Mouse (Mus musculus): ENCODE data around the gene A930009A15Rik. TPM values are rescaled to one million over a fixed set of nuclear protein-coding genes. Genes with fewer than 3 reads are reported as not detected.

Gene A930009A15Rik
- not detected for total RNA-seq (2021)
- long read RNA-seq, experiment 1: 0 reads
- long read RNA-seq, experiment 2: 0 reads

DNA sequence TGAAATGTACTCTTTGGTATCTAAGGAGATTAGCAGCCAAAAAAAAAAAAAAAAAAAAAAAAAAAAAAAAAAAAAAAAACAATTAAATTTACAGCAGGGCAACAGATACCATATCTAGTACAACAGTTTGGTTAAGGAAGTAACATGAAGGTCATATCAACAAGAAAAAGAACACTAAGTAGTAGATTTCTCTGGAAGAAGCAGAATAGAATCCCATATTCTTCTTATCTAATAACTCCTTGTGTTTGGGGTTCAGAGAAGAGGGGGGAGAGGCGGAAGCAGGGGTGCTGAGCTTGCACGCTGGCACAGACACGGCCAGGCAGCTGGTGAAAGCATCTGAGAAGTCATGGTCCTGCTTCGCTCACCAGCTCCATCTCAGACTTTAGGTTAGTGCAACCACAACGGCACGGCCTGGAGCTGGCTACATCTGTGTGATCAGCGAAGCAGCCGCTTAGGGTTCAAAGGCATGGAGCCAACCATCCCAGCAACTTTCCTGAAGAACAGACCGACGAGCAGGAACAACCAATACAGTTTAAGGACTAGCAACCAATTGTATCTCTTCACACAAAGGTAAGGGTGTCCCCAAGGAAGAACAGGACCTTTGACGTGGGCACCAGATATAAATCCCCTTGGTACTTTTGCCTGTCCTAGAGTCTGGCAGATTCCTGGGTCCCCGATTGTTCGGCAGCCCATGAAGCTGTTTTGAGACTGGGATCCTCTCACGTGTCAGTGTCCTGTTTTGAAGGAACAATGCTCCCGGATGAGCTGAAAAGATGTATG is at the start of gene A930009A15Rik:
Gene A930009A15Rik, plus strand, starts transcription at position 275 of the 780 bp plus-strand sequence.
- no peak for DNase-seq (ENCODE audit: low spot score in 2 of 2)

DNA sequence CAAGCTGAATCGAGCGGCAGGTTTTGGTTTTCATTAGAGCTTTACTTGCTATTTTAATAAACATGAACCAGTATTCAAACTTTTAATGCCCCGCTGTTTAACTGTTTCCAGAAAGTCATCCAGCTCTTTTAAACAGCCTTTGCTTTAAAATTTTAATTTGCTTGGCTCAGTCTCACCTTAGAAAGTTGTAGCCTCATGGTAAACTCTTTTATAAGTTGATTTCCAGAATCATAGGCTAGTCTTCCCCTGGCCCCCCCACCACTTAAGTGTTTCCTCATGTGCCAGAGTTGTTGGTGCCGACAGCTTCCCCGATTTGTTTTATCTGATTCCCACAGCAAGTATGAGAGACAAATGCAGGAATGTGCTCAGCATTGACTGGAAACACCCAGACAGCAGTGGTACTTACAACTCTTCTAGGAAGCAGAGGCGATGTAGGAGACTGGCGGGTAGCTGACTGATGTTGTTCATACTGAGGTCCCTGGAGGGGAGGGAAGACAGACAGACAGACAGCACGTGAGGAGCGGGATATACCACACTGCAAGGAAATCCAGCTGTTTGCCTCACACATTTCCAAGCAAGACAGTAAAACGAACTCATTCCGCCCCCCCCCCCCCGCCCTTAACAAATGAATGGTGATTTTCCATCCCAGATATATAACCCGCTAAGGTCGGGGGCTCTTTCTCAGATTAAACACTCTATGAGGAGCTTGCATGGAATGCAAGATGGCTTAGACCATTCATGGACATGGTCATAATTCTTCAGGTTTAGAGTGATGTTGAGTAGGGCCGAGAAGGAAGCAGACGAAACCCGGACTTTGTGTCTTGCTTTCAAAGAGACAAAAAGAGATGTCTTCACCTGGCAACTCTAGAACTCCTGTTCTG is 49.3 kb upstream of the A930009A15Rik start:
- no peak for DNase-seq (ENCODE audit: low spot score in 2 of 2)

DNA sequence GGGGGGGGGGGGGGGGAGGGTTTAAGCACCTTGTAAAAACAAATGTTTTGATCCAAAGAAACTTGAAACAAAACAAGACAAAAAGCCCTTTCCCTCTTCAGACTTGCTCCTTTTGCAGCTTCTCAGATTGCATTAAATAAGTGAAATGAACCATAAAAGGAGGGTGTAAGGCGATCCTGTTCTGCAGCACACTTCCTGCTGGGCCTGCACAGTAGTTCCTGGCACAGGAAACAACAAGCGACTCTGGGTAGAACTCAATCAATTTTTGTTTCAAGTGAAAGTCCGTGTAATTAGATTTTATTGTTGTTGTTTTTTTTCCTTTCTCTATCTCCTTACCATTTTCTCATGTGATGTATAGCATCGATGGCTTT is 48.7 kb upstream of the A930009A15Rik start:
- no peak for DNase-seq (ENCODE audit: low spot score in 2 of 2)

DNA sequence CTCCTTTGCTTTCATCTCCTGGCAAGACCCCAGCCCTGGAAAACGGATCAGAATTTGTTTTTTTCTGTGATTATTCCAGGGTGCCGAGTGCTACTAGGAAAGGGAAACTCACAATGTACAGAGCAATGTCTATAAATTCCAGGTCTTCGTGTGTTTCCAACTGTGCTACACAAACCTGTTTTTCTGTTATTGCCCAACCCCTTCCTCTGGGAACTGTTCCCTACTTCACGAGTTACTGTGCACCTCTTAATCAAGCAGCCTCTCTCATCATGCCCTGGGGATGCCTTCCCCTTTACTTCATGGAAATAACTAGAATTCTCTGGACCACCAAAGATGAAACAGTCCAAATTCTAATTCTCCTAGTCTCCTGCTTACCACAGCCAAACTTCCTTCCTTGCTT is 40.9 kb upstream of the A930009A15Rik start:
- DNase-seq (ENCODE audit: low spot score in 2 of 2): no peak

DNA sequence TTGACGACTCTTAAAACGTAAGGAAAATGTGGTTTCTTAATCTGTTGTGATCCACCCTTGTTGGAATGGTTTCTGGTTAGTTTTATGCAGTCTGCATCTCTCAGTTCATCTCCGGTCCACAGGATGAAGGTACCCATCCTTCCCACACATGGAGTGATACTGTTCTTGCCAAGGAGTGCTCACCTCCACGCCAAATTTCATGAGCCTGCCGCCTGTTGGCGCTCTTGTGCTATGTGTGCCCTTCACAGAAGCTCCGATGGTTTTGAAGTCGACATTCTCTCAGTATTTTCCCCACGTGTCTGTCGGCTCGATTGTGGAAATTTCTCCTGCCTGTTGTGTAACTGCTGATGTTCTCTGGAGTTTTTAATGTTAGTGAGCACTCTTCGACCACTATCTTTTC is 40.0 kb upstream of the A930009A15Rik start:
- no peak for DNase-seq (ENCODE audit: low spot score in 2 of 2)

DNA sequence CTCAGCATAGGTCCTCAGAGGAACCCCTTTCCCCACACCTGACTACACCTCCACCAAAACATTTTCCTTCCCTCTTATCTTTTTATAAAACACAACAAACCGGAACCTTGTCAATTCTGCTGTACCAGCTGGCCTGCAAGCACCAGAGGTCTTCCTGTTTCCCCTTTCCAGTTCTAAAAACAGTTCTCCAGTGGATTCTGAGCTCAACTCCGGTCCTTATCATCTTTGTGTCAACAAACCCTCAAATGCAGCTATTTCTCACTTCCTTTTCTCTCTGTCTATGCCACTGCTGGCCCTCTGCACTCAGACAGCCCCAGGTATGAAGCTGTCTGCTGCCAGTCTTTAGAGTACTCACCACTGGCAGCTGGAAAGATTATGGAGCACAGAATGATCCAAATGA is 39.0 kb upstream of the A930009A15Rik start:
- no peak for DNase-seq (ENCODE audit: low spot score in 2 of 2)

DNA sequence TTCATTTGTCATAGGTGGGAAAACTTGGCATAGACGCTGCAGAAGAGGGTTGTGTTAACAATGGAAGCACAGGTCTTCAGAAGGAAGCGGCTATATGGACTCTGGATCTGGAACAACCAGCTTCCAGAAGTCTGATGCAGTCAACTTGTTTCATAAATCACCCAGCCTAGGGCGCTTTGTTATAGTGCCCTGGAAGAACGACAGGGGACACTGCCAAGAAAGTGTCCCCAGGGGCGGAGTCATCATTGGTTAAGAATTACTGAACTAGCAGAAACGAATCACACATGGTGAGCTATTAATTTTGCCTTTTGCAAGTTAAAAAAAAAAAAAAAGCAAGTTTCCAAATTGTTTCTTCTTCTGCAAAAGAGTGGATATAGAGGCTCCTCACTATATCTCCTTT is 26.9 kb upstream of the A930009A15Rik start:
- no peak for DNase-seq (ENCODE audit: low spot score in 2 of 2)

DNA sequence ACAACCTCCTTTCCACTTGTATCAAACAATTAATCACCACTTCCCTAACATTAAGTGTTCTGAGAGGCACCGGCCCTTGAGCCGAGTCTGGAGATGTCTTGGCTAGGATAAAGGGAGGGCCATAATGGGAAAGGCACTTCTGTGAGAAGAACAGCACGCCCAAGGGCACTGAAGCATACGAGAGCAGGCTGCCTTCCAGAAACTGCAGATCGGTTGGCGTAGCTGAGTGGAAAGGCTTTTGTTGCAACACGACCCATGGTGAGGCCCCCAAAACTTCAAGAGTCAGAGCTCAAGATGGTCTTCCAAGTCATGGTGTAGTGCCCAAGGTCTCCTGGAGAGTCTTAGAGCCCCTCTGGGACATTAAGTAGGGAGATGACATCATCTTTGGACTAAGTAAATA is 19.5 kb upstream of the A930009A15Rik start:
- DNase-seq (ENCODE audit: low spot score in 2 of 2): no peak

DNA sequence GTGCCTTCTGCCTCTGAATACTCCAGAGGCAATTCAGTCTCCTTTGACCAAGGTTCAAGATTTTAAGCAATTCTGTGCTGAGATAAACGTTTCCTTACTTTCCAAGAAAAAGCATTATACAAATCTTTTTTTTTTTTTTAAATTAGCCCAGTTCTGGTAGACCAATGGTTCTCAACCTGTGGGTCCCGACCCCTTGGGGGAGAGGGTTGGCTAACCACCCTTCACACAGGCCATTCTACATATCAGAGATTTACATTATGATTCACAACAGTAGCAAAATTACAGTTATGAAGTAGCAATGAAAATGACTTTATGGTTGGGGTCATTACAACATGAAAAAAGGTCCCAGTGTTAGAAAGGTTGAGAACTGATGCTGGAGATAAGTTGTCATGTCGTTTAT is 18.7 kb upstream of the A930009A15Rik start:
- DNase-seq (ENCODE audit: low spot score in 2 of 2): no peak

DNA sequence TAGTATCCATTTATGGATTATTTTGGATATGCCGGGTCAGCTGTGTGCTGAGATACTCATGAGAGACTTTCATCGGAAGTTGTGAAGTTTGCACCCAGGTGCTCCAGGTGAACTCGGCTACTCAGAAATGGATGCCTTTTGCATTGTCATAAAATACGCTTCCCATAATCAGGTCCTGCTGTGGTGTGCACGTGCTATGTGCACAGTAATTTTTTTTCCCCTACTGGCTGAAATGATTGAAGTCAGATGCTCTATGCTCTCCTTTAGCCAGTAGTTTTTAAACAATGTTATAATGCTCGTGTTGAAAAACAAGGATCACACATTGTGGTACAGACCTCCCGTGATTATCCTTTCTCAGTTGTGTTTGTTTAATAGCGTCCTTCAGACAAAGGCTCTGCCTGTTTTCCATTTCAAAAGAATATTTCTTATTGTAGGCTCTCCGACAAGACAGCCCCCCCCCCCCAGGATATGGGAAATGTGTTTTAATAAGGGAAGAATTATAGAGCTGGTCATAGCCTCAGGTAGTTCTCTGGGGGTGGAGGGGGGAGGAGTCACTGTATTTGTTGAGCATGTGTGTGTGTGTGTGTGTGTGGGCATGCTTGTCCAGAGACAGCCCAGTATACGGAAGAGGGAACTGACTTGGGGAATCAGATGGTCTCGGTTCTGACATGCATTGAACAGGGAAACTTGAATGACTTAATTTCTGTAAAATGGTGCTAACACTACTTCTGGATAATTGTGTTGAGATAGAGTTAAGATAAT is 16.3 kb upstream of the A930009A15Rik start:
- DNase-seq (ENCODE audit: low spot score in 2 of 2): no peak

DNA sequence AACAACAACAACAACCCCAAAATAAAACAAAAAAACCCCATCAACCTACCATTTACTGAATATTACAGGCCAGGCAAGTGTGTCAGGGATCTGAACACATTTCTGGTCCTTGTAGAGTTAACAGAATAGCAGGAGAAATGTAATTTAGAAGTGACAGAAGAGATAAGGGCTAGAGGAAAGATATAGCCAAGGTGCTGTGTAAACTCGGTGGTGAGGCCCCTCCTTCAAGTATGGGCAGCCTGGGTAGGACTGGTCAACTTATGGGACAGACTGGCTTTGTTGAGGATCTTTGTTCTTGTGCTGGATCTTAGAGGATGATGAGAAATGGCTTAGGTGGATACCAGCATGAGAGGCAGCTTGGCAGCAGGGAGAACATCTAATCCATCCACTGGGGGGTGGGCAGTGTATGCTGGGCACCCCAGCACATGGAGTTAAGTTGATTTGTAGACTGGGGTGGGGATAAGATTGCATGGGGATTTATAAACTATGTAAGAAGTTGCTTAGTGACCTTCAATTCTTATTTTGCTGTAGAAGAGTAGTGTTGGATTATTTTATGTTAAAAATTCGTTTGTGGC is 14.5 kb upstream of the A930009A15Rik start:
- no peak for DNase-seq (ENCODE audit: low spot score in 2 of 2)

DNA sequence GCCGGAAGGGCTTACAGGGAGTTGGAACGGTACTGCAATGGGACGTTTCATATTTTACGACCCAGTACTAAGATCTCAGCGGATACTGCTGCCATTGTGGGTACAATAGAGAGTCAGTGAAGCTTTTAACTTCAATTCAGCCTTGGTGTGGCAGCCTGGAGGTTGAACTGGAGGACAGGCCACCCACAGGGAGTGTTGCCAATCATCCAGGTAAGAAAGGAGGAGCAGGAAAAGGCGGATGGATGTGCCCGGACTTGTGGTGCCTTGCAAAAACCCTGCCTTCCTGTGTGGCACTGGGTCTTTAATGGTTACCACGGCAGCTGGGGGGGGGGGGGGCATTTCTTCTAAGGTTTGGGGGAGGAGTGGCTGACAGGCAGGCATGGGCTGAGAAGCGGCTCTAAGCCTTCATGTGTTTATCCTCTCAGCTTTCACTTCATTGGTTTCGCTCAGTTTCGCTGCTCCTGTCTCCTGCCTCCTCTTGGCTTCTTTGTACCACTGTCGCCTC is 13.0 kb upstream of the A930009A15Rik start:
- no peak for DNase-seq (ENCODE audit: low spot score in 2 of 2)

DNA sequence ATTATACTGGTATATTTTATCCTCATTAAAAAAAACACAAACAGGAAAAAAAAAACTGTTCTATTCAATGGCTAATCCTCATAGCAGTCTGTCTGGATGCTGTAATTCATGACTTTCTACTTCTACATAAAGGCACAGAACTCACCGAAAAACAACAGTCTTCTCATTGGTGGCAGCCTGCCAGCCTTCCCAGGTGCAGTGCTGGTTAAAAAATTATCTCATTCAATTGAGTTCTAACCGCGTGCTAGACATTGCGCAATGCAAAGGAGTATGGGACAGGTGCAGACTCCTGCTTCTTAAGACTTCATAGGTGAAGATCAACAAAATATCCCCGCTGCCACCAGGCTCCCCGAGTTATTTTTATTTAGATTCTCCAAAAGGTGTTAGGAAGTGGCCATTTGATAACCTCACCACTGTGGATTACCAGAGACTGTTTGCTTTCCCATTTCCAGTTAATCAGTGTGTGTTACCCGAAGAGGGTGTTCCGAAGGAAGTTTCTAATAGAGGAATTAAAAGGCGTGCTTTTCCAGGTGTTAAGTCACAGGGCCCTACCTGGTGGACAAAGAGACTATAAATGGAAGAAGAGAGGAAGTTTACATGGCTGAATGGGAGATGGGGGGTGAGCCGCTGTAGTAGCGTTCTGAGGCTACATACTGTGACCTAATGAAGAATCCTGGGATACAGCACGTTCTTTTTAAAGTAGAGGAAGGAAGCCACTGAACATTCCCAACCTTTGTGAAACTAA is 8.5 kb upstream of the A930009A15Rik start:
- no peak for DNase-seq (ENCODE audit: low spot score in 2 of 2)

DNA sequence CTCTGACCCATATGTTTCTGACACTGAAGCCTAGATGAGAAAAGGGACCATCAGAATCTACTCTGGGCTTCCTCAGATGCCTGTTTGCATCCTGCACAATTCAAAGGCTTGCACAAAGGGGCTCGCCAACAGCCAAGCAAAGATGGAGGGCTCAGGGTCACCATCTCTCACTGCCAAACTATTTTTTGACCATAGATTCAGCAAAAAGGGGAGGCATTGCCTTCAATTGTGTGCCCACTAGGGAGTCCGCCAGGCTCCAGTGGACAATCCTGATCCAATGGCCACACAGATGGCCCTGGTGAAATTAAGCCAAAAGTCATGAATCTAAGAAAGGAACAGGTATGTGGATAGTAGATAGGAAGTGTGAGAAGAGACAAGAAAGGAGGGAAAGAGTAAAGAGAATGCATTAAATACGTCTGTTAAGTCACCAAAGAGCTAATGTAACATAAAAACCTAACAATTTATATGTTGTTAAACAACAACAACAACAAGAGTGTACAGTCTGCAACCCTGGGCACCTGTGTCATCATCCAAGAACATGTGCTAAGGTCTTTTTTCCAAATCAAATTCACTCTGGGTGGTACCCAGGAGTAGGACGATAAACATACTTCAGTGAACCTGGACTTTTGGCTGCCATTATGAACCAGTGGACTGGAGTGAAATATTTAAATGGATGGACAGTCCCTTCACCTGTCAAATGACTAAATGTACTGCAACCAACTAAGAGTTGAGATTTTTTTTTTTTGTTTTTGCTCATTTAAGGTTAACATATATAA is 6.7 kb upstream of the A930009A15Rik start:
- DNase-seq (ENCODE audit: low spot score in 2 of 2): no peak

DNA sequence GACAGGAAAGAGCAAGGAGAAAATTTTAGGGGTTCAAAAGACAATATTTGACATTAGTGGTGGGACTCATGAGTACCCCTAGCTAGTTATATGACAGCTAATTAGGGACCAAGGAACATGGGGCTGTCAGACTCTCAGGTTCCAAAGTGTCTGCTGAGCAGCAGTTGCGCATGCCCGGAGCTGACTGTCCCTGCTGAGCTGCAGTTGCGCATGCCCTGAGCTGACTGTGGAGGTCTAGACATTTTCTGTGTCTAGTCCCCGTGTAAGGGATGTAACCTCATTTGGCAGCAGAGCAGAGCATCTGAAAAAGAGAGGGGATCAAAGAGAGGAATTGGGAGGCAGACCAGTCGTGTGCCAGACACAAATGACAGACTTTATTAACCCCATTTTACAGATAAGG is 5.8 kb upstream of the A930009A15Rik start:
- DNase-seq (ENCODE audit: low spot score in 2 of 2): no peak

DNA sequence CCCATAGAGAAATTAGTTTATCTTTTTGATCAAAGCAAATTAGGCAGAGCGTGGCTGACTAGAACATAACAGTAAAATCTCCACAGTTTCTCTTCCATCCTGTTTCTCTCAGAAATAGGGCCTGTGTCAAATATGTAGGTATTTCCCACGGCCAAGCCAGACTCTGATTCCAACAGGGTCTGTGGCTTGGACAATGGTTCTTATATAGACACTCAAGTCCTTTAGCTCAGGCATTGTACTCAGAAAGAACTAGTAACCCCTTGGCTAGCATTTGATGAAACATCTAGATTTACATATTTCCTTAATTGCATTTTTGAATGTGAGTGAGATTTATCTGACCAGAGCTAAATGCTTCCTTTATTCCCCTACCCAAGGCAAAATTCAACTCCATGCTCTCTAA is 791 bp downstream of the A930009A15Rik start:
- DNase-seq (ENCODE audit: low spot score in 2 of 2): no peak

DNA sequence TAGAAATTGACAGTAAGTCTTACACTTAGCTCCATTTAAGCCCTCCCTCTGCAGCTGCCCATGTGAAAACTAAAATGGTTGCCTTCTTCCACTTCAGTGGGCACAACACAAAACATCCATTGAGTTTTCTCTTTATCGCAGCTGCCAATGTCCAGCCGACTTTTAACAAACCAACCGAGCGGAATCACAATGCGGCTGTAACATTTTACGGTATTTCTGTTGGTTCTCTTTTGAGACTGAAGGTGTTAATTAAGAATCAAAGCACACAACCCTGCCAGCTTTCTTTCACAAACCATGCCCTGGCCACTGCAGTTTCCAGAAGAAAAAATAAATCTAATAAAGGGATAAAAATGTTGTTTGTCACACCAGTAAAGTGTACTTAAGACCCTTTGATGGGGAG is 1.5 kb downstream of the A930009A15Rik start:
- DNase-seq (ENCODE audit: low spot score in 2 of 2): no peak

DNA sequence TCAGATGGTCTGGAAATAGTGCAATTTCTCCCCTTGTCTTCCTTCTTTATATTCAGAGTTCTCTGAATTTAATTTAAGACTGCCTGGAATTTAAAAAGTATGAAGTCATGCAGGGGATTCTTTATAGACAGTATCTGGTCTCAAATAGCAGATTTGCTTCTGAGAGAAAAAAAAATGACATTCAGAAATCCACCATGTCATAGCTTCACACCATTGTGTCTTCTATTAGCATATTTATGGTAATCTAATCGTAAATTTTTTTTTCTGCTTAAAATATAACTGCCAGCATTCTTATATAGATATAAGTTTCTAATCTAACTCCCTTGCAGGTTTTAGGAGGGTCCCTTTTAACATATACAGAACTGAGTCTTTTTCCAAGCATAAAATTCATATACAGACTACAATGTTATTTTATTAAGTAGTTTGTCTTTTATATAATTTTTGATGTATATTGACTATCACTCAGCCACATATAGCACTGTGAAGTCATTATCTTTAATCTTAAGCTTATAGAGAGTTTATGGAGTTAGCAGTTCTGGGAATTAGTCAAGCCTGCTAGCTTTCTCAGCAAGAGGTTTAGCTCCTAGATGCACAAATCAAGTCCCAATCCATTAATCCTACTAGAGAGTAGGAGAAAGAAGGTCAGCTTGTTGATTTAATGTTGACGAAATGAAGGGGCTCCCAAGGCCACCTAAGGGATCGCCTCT is 2.1 kb downstream of the A930009A15Rik start:
- no peak for DNase-seq (ENCODE audit: low spot score in 2 of 2)

DNA sequence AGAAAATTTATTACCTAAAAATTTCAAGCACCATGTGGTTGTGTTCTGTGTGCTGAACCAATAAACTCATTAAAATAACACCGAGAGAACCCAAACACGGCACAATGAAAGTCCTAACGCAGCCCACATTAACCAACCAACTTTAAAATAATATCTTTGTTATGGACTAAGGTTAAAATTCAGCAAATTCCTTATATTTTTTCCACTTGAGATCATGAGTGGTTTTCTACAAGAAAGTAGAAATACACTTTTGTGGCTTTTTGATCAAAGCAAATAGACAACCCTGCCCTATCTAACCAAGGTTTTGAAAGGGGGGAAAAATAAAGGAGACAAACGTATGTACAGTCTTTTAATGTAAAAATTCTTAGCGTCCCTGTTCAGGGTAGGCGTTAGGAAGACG is 9.3 kb downstream of the A930009A15Rik start:
- no peak for DNase-seq (ENCODE audit: low spot score in 2 of 2)
